Mouse (Mus musculus) liver, embryonic 14.5 days (tissue): ENCODE data around the gene C030005K15Rik.

Source experiments
- CTCF ChIP-seq: IDR thresholded peaks from 2 replicates; pipeline ENCODE4 v1.5.1; 2016; ENCODE audit warnings: antibody characterized with exemption, low read depth, control low read depth
- EP300 ChIP-seq: IDR thresholded peaks from 2 replicates; pipeline ENCODE4 v1.6.1; 2016; ENCODE audit warnings: antibody characterized with exemption, low read depth

GRCm38 (mm10) chr10:97692913-97693312, 33.6 kb downstream of the C030005K15Rik start, which contains the start of gene Ccer1:
- TF ChIP-seq CTCF (no peak), EP300 (no peak)
